Mouse (Mus musculus): Measurements from ENCODE around the gene Zfyve21. TPM values are rescaled to one million over a fixed set of nuclear protein-coding genes. Genes with fewer than 3 reads are reported as not detected.

The Zfyve21 gene
- polyA plus RNA-seq, 1 experiment from 2014 or later: 70.7 TPM

- Histone ChIP-seq H3K4me3 (ENCODE audit: low read depth, low read length) (no peak overlapping the region), H3K36me3 (replicated peaks; ENCODE audit: control insufficient read depth, insufficient read depth, low read depth, low read length) (peaks cover 21% of the 10 kb centered on the region), H3K27me3 (ENCODE audit: control insufficient read depth, insufficient read depth, low read length) (no peaks in the 10 kb centered on the region), H3K9ac (replicated peaks; ENCODE audit: low read length) (no peak overlapping the region), H3K4me2 (ENCODE audit: low read depth, low read length) (no peak overlapping the region), H3K9me3 (replicated peaks; ENCODE audit: control insufficient read depth, low read length) (no peaks in the 10 kb centered on the region), H3K27ac (replicated peaks; ENCODE audit: low read depth, low read length) (no peak overlapping the region), H3K4me1 (ENCODE audit: control insufficient read depth, insufficient read depth, low read length) (no peaks in the 10 kb centered on the region)
- DNase-seq (ENCODE audit: low spot score) (no peak), ATAC-seq (replicated peaks; ENCODE audit: insufficient number of reproducible peaks, low FRiP score, low TSS enrichment, low read depth) (no peak)
- 79% methylated on average over 15 of the region's 15 CpGs for WGBS
These were observed 39.1 kb upstream of the Zfyve21 start for GRCm38 (mm10) chr12:111774845-111775244.

- H3K9ac ChIP-seq (replicated peaks; ENCODE audit: low read length): no peak overlapping the region
- 94% methylated on average over 13 of the region's 13 CpGs for WGBS
- ATAC-seq (replicated peaks; ENCODE audit: insufficient number of reproducible peaks, low FRiP score, low TSS enrichment, low read depth) (no peak), DNase-seq (ENCODE audit: low spot score) (no peak)
- H3K27ac ChIP-seq (replicated peaks; ENCODE audit: low read depth, low read length): no peak overlapping the region
- H3K36me3 ChIP-seq (replicated peaks; ENCODE audit: control insufficient read depth, insufficient read depth, low read depth, low read length): peaks cover 24% of the 10 kb centered on the region
- H3K27me3 ChIP-seq (ENCODE audit: control insufficient read depth, insufficient read depth, low read length): no peaks in the 10 kb centered on the region
- no peak overlapping the region for H3K4me3 ChIP-seq (ENCODE audit: low read depth, low read length)
- no peak overlapping the region for H3K4me2 ChIP-seq (ENCODE audit: low read depth, low read length)
- H3K4me1 ChIP-seq (ENCODE audit: control insufficient read depth, insufficient read depth, low read length): no peaks in the 10 kb centered on the region
- no peaks in the 10 kb centered on the region for H3K9me3 ChIP-seq (replicated peaks; ENCODE audit: control insufficient read depth, low read length)
These were observed 36.1 kb upstream of the Zfyve21 start for GRCm38 (mm10) chr12:111777919-111778318.

GRCm38 (mm10) chr12:111779544-111779943, 34.4 kb upstream of the Zfyve21 start:
- no peaks in the 10 kb centered on the region for H3K27me3 ChIP-seq (ENCODE audit: control insufficient read depth, insufficient read depth, low read length)
- no peak overlapping the region for H3K9ac ChIP-seq (replicated peaks; ENCODE audit: low read length)
- no peaks in the 10 kb centered on the region for H3K9me3 ChIP-seq (replicated peaks; ENCODE audit: control insufficient read depth, low read length)
- ATAC-seq (replicated peaks; ENCODE audit: insufficient number of reproducible peaks, low FRiP score, low TSS enrichment, low read depth) (no peak), DNase-seq (ENCODE audit: low spot score) (no peak)
- no peak overlapping the region for H3K4me2 ChIP-seq (ENCODE audit: low read depth, low read length)
- peaks cover 22% of the 10 kb centered on the region for H3K36me3 ChIP-seq (replicated peaks; ENCODE audit: control insufficient read depth, insufficient read depth, low read depth, low read length)
- H3K27ac ChIP-seq (replicated peaks; ENCODE audit: low read depth, low read length): no peak overlapping the region
- H3K4me3 ChIP-seq (ENCODE audit: low read depth, low read length): no peak overlapping the region
- no peaks in the 10 kb centered on the region for H3K4me1 ChIP-seq (ENCODE audit: control insufficient read depth, insufficient read depth, low read length)
- 96% methylated on average over 1 of the region's 1 CpGs for WGBS

- Histone ChIP-seq H3K4me1 (ENCODE audit: control insufficient read depth, insufficient read depth, low read length) (no peaks in the 10 kb centered on the region), H3K9me3 (replicated peaks; ENCODE audit: control insufficient read depth, low read length) (no peaks in the 10 kb centered on the region), H3K9ac (replicated peaks; ENCODE audit: low read length) (no peak overlapping the region), H3K36me3 (replicated peaks; ENCODE audit: control insufficient read depth, insufficient read depth, low read depth, low read length) (peaks cover 13% of the 10 kb centered on the region), H3K4me3 (ENCODE audit: low read depth, low read length) (no peak overlapping the region), H3K27ac (replicated peaks; ENCODE audit: low read depth, low read length) (no peak overlapping the region), H3K27me3 (ENCODE audit: control insufficient read depth, insufficient read depth, low read length) (no peaks in the 10 kb centered on the region), H3K4me2 (ENCODE audit: low read depth, low read length) (no peak overlapping the region)
- DNase-seq (ENCODE audit: low spot score): no peak
- ATAC-seq (replicated peaks; ENCODE audit: insufficient number of reproducible peaks, low FRiP score, low TSS enrichment, low read depth): no peak
- WGBS: 69% methylated on average over 15 of the region's 15 CpGs
These were observed 28.8 kb upstream of the Zfyve21 start for GRCm38 (mm10) chr12:111785174-111785573.

GRCm38 (mm10) chr12:111787015-111787414, 27.0 kb upstream of the Zfyve21 start:
- no peaks in the 10 kb centered on the region for H3K27me3 ChIP-seq (ENCODE audit: control insufficient read depth, insufficient read depth, low read length)
- H3K9ac ChIP-seq (replicated peaks; ENCODE audit: low read length): no peak overlapping the region
- no peaks in the 10 kb centered on the region for H3K9me3 ChIP-seq (replicated peaks; ENCODE audit: control insufficient read depth, low read length)
- H3K4me2 ChIP-seq (ENCODE audit: low read depth, low read length): no peak overlapping the region
- no peaks in the 10 kb centered on the region for H3K4me1 ChIP-seq (ENCODE audit: control insufficient read depth, insufficient read depth, low read length)
- no peak overlapping the region for H3K4me3 ChIP-seq (ENCODE audit: low read depth, low read length)
- no peak for ATAC-seq (replicated peaks; ENCODE audit: insufficient number of reproducible peaks, low FRiP score, low TSS enrichment, low read depth)
- no peak overlapping the region for H3K27ac ChIP-seq (replicated peaks; ENCODE audit: low read depth, low read length)
- WGBS: 93% methylated on average over 6 of the region's 6 CpGs
- peaks cover 13% of the 10 kb centered on the region for H3K36me3 ChIP-seq (replicated peaks; ENCODE audit: control insufficient read depth, insufficient read depth, low read depth, low read length)
- DNase-seq (ENCODE audit: low spot score): no peak

GRCm38 (mm10) chr12:111790090-111790489, 23.9 kb upstream of the Zfyve21 start:
- no peaks in the 10 kb centered on the region for H3K27me3 ChIP-seq (ENCODE audit: control insufficient read depth, insufficient read depth, low read length)
- H3K9me3 ChIP-seq (replicated peaks; ENCODE audit: control insufficient read depth, low read length): no peaks in the 10 kb centered on the region
- H3K9ac ChIP-seq (replicated peaks; ENCODE audit: low read length): no peak overlapping the region
- H3K4me1 ChIP-seq (ENCODE audit: control insufficient read depth, insufficient read depth, low read length): no peaks in the 10 kb centered on the region
- H3K36me3 ChIP-seq (replicated peaks; ENCODE audit: control insufficient read depth, insufficient read depth, low read depth, low read length): peaks cover 7% of the 10 kb centered on the region; the same call in 1 of the 2 replicates
- DNase-seq (ENCODE audit: low spot score): no peak
- H3K4me3 ChIP-seq (ENCODE audit: low read depth, low read length): no peak overlapping the region
- 0 out of 2 replicates have a peak, but pooled peaks have one; percentile 24 for ATAC-seq (replicated peaks; ENCODE audit: insufficient number of reproducible peaks, low FRiP score, low TSS enrichment, low read depth)
- H3K4me2 ChIP-seq (ENCODE audit: low read depth, low read length): no peak overlapping the region
- no peak overlapping the region for H3K27ac ChIP-seq (replicated peaks; ENCODE audit: low read depth, low read length)
- 96% methylated on average over 5 of the region's 5 CpGs for WGBS

GRCm38 (mm10) chr12:111790631-111791030, 23.3 kb upstream of the Zfyve21 start:
- no peaks in the 10 kb centered on the region for H3K27me3 ChIP-seq (ENCODE audit: control insufficient read depth, insufficient read depth, low read length)
- H3K36me3 ChIP-seq (replicated peaks; ENCODE audit: control insufficient read depth, insufficient read depth, low read depth, low read length): peaks cover 9% of the 10 kb centered on the region; the same call in 1 of the 2 replicates
- no peaks in the 10 kb centered on the region for H3K9me3 ChIP-seq (replicated peaks; ENCODE audit: control insufficient read depth, low read length)
- WGBS: 92% methylated on average over 7 of the region's 7 CpGs
- no peak overlapping the region for H3K9ac ChIP-seq (replicated peaks; ENCODE audit: low read length)
- H3K4me1 ChIP-seq (ENCODE audit: control insufficient read depth, insufficient read depth, low read length): no peaks in the 10 kb centered on the region
- H3K4me3 ChIP-seq (ENCODE audit: low read depth, low read length): no peak overlapping the region
- no peak for ATAC-seq (replicated peaks; ENCODE audit: insufficient number of reproducible peaks, low FRiP score, low TSS enrichment, low read depth)
- no peak overlapping the region for H3K27ac ChIP-seq (replicated peaks; ENCODE audit: low read depth, low read length)
- DNase-seq (ENCODE audit: low spot score): no peak
- no peak overlapping the region for H3K4me2 ChIP-seq (ENCODE audit: low read depth, low read length)

GRCm38 (mm10) chr12:111791474-111792104, 22.4 kb upstream of the Zfyve21 start:
- Histone ChIP-seq H3K27me3 (ENCODE audit: control insufficient read depth, insufficient read depth, low read length) (no peaks in the 10 kb centered on the region), H3K4me2 (ENCODE audit: low read depth, low read length) (no peak overlapping the region), H3K4me3 (ENCODE audit: low read depth, low read length) (no peak overlapping the region), H3K9me3 (replicated peaks; ENCODE audit: control insufficient read depth, low read length) (no peaks in the 10 kb centered on the region), H3K9ac (replicated peaks; ENCODE audit: low read length) (no peak overlapping the region), H3K27ac (replicated peaks; ENCODE audit: low read depth, low read length) (no peak overlapping the region), H3K36me3 (replicated peaks; ENCODE audit: control insufficient read depth, insufficient read depth, low read depth, low read length) (peaks cover 9% of the 10 kb centered on the region; the same call in 1 of the 2 replicates), H3K4me1 (ENCODE audit: control insufficient read depth, insufficient read depth, low read length) (no peaks in the 10 kb centered on the region)
- ATAC-seq (replicated peaks; ENCODE audit: insufficient number of reproducible peaks, low FRiP score, low TSS enrichment, low read depth) (no peak), DNase-seq (ENCODE audit: low spot score) (no peak)
- WGBS: 91% methylated on average over 13 of the region's 13 CpGs
